Mouse (Mus musculus) bone marrow, adult 2 months (tissue): ENCODE results near the gene Prkd3.

Experiments
- CTCF ChIP-seq: fragments of 200-500 bp; IDR thresholded peaks from 2 replicates; pipeline ENCODE4 v1.5.1; 2011; ENCODE audit warnings: low read length, control low read depth; ENCODE audit not compliant: control insufficient read depth, insufficient read depth
- POLR2A ChIP-seq: fragments of 200-500 bp; IDR thresholded peaks from 2 replicates; pipeline ENCODE4 v1.6.1; 2011; ENCODE audit warnings: low read depth, mild to moderate bottlenecking, control low read depth, low read length, borderline replicate concordance; ENCODE audit not compliant: control insufficient read depth

GRCm38 (mm10) chr17:79039660-79040059 lies 19.0 kb upstream of the Prkd3 start:
- no peak for TF ChIP-seq CTCF
- no peak for TF ChIP-seq POLR2A
